Mouse (Mus musculus) embryonic facial prominence, embryonic 12.5 days (tissue): ENCODE data around the gene Slc38a4. TPM values are rescaled to one million over a fixed set of nuclear protein-coding genes. Genes with fewer than 3 reads are reported as not detected.

Experiments
- polyA plus RNA-seq: library from polyadenylated mRNA; unstranded; fragments of >200 nt; fragmentation: Nextera tagmentation; extraction: Ambion mirVana; gene quantifications from 2 replicates; pipeline ENCODE4 v1.2.1, GENCODE M21; 2016

Slc38a4 gene
- polyA plus RNA-seq, 1 experiment from 2014 or later = 60.1 TPM

Other genes starting within 250 kb of the Slc38a4 start
- gene Pced1b, start 191.2 kb upstream of the Slc38a4 start, polyA plus RNA-seq = 2.9 and 3.1 TPM in 2 replicates
- gene Amigo2, start 191.3 kb upstream of the Slc38a4 start, polyA plus RNA-seq = 6.5 and 7.6 TPM in 2 replicates